Mouse (Mus musculus) embryonic fibroblast, embryonic 13.5 days (primary cell): Measurements from ENCODE around the gene Sycp2l. TPM values are rescaled to one million over a fixed set of nuclear protein-coding genes. Genes with fewer than 3 reads are reported as not detected.

ENCODE experiments used
- H3K27ac ChIP-seq: 2 replicates; pipeline ENCODE4 v1.5.1; 2012; ENCODE audit warnings: low read length, control low read depth, inconsistent platforms; ENCODE audit not compliant: insufficient read depth
- H3K4me1 ChIP-seq: 2 replicates; pipeline ENCODE4 v1.6.1; 2011; ENCODE audit warnings: low read length; ENCODE audit not compliant: control insufficient read depth, insufficient read depth
- H3K4me3 ChIP-seq: 2 replicates; pipeline ENCODE4 v1.5.1; 2011; ENCODE audit warnings: mild to moderate bottlenecking, control low read depth, low read length; ENCODE audit not compliant: insufficient read depth
- CTCF ChIP-seq: IDR thresholded peaks from 2 replicates; pipeline ENCODE4 v1.5.1; 2011; ENCODE audit warnings: mild to moderate bottlenecking, control low read depth, low read length, moderate library complexity, borderline replicate concordance; ENCODE audit not compliant: insufficient read depth
- POLR2A ChIP-seq: IDR thresholded peaks from 2 replicates; pipeline ENCODE4 v1.6.1; 2011; ENCODE audit warnings: low read depth, mild to moderate bottlenecking, control low read depth, low read length, moderate library complexity
- polyA plus RNA-seq: library from polyadenylated mRNA; stranded (reverse); fragments of >200 nt; gene quantifications from 2 replicates; pipeline ENCODE4 v1.2.4, GENCODE M21; 2011; ENCODE audit warnings: low read depth; ENCODE audit not compliant: missing spikeins, insufficient read length

Gene Sycp2l
- not detected in 2 replicates for polyA plus RNA-seq

GRCm38 (mm10) chr13:41113940-41114339 is at the start of gene Sycp2l:
Gene Sycp2l, plus strand, starts transcription at chr13:41114307.
- TF ChIP-seq POLR2A (no peak), CTCF (no peak)
- H3K4me3 ChIP-seq: no peak within 1 kb of the TSS
- no peak within 1 kb of the TSS for H3K27ac ChIP-seq
- H3K4me1 ChIP-seq: no peaks in the 10 kb centered on the region

DNA sequence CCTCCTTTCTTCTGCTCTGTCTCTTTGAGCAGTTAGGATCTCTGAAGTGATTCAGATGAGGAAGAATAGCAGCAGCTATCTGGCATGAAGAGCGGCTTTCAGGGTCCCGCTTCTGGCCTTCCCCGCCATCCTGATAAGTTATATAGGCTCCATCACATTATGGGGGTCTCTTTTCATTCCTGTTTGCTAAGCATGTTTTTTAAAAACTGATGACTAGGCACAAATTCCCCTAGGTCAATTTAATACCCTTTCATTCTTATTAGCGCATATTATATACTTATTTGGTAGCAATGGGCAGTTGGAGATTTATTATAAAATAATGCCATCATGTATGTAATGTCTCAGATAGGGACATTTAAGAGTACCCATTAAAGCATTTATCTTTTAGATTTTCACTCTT is 46.5 kb upstream of the Sycp2l start:
- no peak overlapping the region for H3K4me3 ChIP-seq
- no peaks in the 10 kb centered on the region for H3K4me1 ChIP-seq
- H3K27ac ChIP-seq: no peak overlapping the region
- TF ChIP-seq CTCF: no peak
- no peak for TF ChIP-seq POLR2A

GRCm38 (mm10) chr13:41071617-41072016 is 42.5 kb upstream of the Sycp2l start:
- Histone ChIP-seq H3K4me3 (no peak overlapping the region), H3K27ac (no peak overlapping the region)
- TF ChIP-seq POLR2A: no peak
- no peak for TF ChIP-seq CTCF

GRCm38 (mm10) chr13:41073819-41074218 is 40.3 kb upstream of the Sycp2l start:
- no peak overlapping the region for H3K4me3 ChIP-seq
- no peak overlapping the region for H3K27ac ChIP-seq
- no peaks in the 10 kb centered on the region for H3K4me1 ChIP-seq
- TF ChIP-seq CTCF (no peak), POLR2A (no peak)

More at GRCm38 (mm10) chr13:41071617-41072016, 42.5 kb upstream of the Sycp2l start:
- no peaks in the 10 kb centered on the region for H3K4me1 ChIP-seq

GRCm38 (mm10) chr13:41077921-41078320 is 36.2 kb upstream of the Sycp2l start:
- Histone ChIP-seq H3K27ac (no peak overlapping the region), H3K4me3 (no peak overlapping the region), H3K4me1 (no peaks in the 10 kb centered on the region)
- TF ChIP-seq CTCF: no peak
- TF ChIP-seq POLR2A: no peak

GRCm38 (mm10) chr13:41078690-41079420 is 35.3 kb upstream of the Sycp2l start:
- peak overlapping the region; percentile 44; the same call in 1 of the 2 replicates for H3K4me3 ChIP-seq
- TF ChIP-seq CTCF (no peak), POLR2A (no peak)
- no peak overlapping the region for H3K27ac ChIP-seq
- H3K4me1 ChIP-seq: no peaks in the 10 kb centered on the region

DNA sequence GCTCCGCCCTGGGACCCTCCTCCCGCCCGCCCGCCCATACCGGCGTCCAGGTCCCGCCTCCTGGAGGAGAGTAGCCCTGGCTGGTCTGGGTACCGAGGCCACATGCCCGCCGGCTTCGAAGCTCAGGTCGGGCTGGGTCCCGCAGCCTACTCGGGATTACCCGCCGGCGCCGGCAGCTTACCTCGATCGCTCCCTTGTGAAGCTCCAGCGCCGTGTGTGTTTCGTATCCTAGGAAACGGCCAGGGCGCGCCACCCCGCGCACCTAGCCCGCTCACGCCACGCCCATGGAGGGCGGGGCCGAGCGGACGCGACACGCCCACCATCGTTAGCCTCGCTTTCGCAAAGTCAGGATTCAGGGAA is 34.7 kb upstream of the Sycp2l start, which contains the start of gene Mak:
Gene Mak (minus strand): TSS at position 286 of the 360 bp plus-strand sequence.
- TF ChIP-seq CTCF: no peak
- TF ChIP-seq POLR2A: no peak
- Histone ChIP-seq H3K4me1 (no peaks in the 10 kb centered on the region), H3K4me3 (peak within 1 kb of the TSS; percentile 44), H3K27ac (no peak within 1 kb of the TSS)

GRCm38 (mm10) chr13:41079859-41080258 is 34.2 kb upstream of the Sycp2l start:
- Histone ChIP-seq H3K4me3 (no peak overlapping the region), H3K4me1 (no peaks in the 10 kb centered on the region), H3K27ac (no peak overlapping the region)
- TF ChIP-seq POLR2A: no peak
- TF ChIP-seq CTCF: no peak

DNA sequence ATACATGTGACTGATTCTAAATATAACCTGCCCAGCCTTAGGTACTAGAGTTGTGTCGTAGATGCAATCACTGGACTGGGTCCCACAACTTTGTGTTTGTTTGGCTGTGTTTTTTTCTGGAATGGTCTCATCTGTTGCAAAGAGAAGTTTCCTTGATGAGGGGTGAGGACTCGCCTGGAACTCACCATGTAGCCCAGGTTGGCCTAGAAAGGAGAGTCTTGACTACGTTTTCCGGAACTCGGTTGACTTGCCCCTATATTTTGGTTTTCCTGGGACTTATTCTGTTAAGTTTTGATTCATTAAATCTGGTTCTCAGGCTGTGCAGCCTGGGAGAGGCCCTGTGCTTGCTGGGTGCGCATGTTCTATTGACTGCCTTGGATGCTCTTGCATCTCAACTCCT is 33.4 kb upstream of the Sycp2l start:
- Histone ChIP-seq H3K4me3 (no peak overlapping the region), H3K4me1 (no peaks in the 10 kb centered on the region), H3K27ac (no peak overlapping the region)
- TF ChIP-seq CTCF (no peak), POLR2A (no peak)

GRCm38 (mm10) chr13:41084521-41084920 is 29.6 kb upstream of the Sycp2l start:
- Histone ChIP-seq H3K4me1 (no peaks in the 10 kb centered on the region), H3K4me3 (no peak overlapping the region), H3K27ac (no peak overlapping the region)
- TF ChIP-seq CTCF (no peak), POLR2A (no peak)
